Mouse (Mus musculus): ENCODE measurements around the gene Gpr180.

DNA sequence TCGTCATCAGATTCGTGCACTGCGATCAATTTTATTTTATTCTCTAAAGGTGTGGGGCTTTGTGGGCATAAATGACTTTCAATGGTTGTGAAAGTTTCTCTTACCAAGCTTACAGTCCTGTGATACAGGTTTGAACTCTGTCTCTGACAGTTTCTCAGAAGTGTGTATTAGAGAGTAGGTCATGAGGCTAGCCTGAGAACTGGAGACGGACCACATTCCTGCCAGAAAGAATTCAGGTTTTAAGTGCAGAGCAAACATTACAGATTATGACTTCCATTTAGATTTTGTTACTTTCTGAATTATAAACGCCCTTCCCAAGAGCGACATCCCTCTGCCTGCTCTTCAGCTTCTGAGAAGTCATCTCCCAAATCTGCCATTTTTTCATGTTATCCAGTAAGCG lies 42.7 kb downstream of the Gpr180 start:
- TF ChIP-seq CTCF (IDR thresholded peaks at IDR 0.05; ENCODE audit: low read depth, low read length) (no peak), POLR2A (IDR thresholded peaks at IDR 0.05; ENCODE audit: insufficient read depth, low read length) (no peak), EP300 (IDR thresholded peaks at IDR 0.05; ENCODE audit: insufficient read depth, low read depth, low read length) (no peak)
